Mouse (Mus musculus): Measurements from ENCODE around the gene Tnks2.

The Tnks2 gene

DNA sequence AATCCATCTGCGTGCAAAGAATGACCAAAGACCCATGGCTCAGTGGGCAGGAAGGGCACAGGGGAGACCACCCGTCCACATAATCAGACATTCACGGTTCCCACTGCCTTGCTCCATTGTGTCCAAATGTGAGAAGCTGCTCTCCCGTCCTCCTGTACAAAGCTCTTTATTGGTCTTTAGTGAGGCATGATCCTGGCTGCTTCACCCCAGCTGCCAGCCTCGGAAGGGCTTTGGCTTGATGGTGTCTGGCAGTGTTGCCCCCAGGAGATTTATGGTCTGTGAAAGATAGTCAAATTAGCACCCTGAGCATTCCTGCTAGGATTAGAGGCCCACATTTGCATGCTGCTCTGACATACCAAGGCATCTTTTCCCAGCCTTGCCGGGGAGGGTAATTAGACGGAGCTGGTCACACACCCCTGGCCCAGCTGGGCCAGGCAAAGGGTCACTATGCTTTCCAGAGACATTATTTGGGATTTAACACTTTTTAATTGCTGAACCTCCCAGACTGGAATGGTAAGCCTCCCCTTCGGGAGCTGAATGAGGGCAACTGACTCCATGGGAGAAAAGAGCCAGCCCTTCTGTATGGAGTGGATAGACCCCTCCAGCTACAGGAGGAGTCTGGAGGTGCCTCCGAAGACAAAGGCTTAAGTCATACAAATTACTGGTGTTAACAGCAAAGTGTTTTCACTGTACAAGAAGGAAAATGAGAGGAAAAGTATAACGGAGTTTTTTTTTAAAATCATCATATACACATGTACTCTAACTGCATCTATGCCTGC lies 62.9 kb downstream of the Tnks2 start:
- no peak for DNase-seq (ENCODE audit: low read depth in 2 of 2, low spot score in 2 of 2)

DNA sequence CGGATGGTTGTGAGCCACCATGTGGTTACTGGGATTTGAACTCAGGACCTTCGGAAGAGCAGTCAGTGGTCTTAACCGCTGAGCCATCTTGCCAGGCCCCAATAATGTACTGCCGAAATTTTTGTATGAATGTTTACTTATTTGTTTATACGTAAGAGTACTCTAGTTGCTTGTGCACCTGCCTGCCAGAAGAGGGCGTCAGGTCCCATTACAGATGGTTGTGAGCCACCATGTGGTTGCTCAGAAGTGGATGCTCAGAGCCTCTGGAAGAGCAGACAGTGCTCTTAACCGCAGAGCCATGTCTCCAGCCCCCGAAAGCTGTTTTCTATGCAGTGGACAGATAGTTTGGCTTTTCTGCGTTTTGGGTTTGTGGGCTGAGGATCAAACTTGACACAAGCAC lies 63.7 kb downstream of the Tnks2 start:
- DNase-seq (ENCODE audit: low read depth in 2 of 2, low spot score in 2 of 2): no peak

DNA sequence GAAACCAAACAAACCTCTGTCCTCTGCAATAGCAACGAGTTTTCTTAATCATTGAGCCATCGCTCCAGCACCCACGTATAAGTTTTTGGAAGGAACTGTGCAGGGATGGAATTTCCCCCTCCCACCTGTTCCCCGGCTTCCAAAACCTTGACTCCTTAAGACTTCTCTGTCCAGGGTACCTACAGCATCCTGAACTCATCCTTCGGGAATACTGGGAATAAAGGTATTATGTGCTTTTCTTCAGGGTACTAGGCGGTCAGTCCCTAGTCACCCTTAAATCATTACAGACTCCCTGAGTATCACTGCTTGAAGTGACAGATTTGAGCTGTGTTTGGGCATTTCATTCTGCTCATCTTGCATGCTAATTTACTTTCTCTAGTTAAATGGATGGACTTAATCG lies 69.3 kb downstream of the Tnks2 start:
- DNase-seq (ENCODE audit: low read depth in 2 of 2, low spot score in 2 of 2): no peak

DNA sequence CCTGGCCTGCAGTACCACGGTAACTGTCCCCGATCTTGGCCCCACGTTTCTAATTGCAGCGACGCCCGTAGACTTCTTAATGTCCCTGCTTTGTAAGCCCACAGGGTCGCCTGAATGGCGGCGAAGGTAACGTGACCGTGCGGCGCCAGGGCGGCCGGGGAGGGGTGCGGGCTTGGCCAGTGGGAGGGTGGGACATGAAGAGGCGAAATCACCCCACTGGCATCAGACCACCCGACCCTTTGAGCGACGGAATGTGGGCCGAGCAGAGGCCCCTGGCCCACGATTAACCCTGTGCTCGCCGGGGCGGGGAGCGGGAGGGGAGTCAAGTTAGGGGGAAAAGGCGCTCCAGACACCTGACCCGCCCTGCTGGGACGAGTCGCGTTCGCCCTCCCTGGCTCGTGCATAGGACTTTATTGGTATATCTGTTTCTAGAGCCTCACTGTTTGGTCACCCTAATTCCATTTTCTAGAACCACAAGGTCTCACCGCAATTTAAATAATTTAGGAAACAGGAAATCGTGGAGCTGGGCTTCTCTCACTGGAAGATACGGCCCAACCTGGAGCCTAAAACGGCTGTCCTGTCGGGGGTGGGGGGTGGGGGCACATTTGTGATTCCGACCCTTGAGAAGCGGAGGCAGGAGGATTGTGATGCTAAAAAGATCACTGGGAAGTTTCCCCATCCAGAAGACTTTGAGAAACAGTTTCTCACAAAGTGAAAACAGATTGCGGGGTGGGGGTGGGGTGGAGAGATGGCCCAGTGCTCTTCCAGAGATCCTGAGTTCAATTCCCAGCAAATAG lies 70.4 kb downstream of the Tnks2 start:
- no peak for DNase-seq (ENCODE audit: low read depth in 2 of 2, low spot score in 2 of 2)

GRCm38 (mm10) chr19:36909150-36909549 lies 75.1 kb downstream of the Tnks2 start:
- no peak for DNase-seq (ENCODE audit: low read depth in 2 of 2, low spot score in 2 of 2)

GRCm38 (mm10) chr19:36909676-36910292 lies 75.8 kb downstream of the Tnks2 start:
- DNase-seq (ENCODE audit: low read depth in 2 of 2, low spot score in 2 of 2): peak; percentile 53 to 77

DNA sequence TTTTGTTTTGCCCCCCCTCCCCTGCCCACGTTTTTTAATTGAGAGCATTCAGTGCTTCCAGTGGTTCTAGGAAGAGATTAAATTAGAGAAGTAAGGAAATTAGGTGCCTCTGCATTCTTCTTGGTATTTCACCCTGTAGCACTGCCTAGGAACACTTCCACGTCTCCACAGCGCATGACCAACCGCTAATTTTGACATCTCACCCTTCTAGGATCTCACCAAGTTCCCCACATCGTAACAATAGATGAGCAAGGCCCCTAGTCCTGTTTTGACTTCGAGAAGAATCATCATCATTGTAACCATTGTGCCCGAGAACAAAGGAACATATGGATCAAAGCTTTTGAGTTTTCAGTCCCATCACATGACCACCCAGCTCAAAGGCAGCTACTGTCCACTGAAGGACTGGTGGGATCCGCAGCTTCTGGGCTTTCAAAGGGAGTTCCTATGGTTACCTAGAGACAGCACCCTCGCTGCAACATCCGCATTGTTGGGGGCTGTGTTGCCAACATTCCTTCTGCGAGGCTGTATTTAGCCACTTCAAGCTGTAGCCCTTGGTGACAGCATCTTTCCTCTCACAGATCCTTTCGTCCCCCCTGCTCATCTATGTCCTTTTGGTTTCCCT lies 76.5 kb downstream of the Tnks2 start:
- DNase-seq (ENCODE audit: low read depth in 2 of 2, low spot score in 2 of 2): no peak

DNA sequence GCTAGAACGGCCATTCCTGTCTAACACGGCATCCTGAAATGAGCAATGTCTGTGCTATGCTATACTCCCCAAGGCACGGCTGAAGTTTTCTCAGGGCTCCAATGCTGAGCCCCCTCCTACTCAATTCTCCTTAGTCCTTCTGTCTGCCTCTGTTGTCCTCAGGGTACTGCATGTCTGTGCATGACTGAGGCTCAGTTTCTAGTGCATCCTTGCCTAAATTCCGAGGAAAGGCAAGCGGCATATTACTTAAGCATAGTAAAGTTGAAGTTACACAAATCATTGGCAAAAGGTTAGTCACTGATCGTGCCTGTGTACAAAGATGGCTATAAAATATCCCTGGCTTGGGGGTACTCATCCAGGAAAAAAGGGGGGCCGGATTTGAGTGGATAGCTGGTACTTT lies 79.0 kb downstream of the Tnks2 start:
- no peak for DNase-seq (ENCODE audit: low read depth in 2 of 2, low spot score in 2 of 2)

DNA sequence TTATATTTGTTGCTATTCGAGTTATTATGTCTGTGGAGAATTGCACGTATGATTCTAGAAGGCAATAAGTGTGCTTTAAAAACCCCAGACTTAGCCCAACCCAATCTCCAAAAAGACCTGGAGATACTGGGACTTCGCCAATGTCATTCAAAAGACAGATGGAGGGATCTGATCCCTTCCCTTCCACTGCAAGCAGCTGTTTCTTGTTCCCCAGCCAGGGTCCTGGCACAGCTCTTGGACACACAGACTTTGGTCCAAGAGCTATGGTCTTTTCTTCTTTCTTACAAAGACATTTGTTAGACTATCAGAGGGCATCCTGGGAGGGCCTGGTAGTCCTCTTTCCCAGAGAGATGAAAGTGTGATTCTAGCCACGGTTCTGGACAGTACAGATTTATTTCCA lies 82.2 kb downstream of the Tnks2 start:
- DNase-seq (ENCODE audit: low read depth in 2 of 2, low spot score in 2 of 2): no peak

- no peak for DNase-seq (ENCODE audit: low read depth in 2 of 2, low spot score in 2 of 2)
Observed at GRCm38 (mm10) chr19:36916876-36917389, 82.9 kb downstream of the Tnks2 start.

GRCm38 (mm10) chr19:36918441-36919301 lies 84.6 kb downstream of the Tnks2 start:
- peak; percentile 38 to 44 for DNase-seq (ENCODE audit: low read depth in 2 of 2, low spot score in 2 of 2)

DNA sequence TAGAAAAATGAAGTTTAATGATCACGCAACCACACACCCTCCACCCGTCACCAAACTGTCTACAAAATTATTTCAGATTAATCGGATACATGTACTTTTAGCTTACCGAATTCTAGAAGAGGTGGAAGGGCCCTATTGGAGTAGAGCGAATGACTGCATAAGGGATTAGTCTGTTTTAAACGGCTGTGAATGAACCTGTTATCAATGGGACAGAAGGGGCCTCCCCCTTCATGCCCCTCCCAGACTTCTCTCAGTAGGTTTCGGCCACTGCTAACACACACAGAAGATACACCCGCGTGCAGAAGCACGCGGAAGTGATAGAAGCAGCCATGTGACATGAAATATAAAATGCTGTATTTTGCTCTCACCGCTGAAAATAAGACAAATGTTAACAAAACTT lies 85.4 kb downstream of the Tnks2 start, which contains the start of gene Fgfbp3:
Gene Fgfbp3 (minus strand): TSS at position 150 of the 400 bp plus-strand sequence.
- DNase-seq (ENCODE audit: low read depth in 2 of 2, low spot score in 2 of 2): no peak

DNA sequence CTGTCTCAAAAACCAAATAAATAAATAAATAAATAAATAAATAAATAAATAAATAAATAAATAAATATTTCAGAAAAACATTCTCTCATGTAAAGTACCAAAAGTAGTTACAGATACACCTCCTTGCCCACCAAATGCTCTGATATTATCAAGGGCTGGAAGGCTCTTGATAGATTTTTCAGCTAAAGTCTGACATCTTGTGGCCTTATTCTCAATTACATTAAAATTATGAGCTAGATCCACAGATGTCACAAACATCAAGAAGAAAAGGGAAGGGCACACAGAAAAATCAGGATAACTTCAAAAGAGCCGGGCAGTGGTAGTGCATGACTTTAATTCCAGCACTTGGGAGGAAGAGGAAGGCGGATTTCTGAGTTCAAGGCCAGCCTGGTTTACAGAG lies 88.0 kb downstream of the Tnks2 start:
- peak in 1 of 2 experiments; percentile 43 for DNase-seq (ENCODE audit: low read depth in 2 of 2, low spot score in 2 of 2)

- DNase-seq (ENCODE audit: low read depth in 2 of 2, low spot score in 2 of 2): no peak
Observed at GRCm38 (mm10) chr19:36922936-36923335, 88.9 kb downstream of the Tnks2 start.

- DNase-seq (ENCODE audit: low read depth in 2 of 2, low spot score in 2 of 2): peak; percentile 65 to 69
Observed at GRCm38 (mm10) chr19:36925671-36926552, 91.9 kb downstream of the Tnks2 start, which contains the start of gene Btaf1. Btaf1 (plus strand) TSS chr19:36926079.

GRCm38 (mm10) chr19:36926553-36927236 lies 92.7 kb downstream of the Tnks2 start:
- DNase-seq (ENCODE audit: low read depth in 2 of 2, low spot score in 2 of 2): no peak

- DNase-seq (ENCODE audit: low read depth in 2 of 2, low spot score in 2 of 2): no peak
Observed at GRCm38 (mm10) chr19:36927800-36928361, 93.8 kb downstream of the Tnks2 start.

DNA sequence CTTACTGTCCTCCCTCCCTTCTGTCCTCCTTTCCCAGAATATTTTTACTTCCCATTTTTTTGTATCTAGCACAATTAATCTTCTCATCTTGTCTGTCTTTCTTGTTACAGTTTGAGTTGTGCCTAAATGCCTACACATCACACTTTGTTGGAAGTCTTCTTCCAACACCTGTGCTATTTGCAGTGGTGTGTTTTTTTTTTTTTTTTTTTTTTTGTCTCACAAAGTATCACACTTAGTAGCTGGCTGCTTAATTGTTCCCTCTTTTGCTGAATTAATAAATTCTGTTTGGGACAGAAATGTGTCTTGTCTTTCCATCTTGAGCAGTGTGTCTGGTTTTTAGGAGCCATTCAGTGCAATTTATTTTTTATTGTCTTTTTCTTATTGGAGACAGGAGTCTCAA lies 95.8 kb downstream of the Tnks2 start:
- no peak for DNase-seq (ENCODE audit: low read depth in 2 of 2, low spot score in 2 of 2)

Data from CD8-positive naive resting alpha-beta T cell, adult 2 months (primary cell).